Mouse (Mus musculus) cerebellum, postnatal 14 days (tissue): ENCODE results near the gene Gm11099.

Source experiments
- DNase-seq, 2 experiments: peaks; one replicate each; pipeline ENCODE4 v3.0.0; 2021; ENCODE audit warnings: mixed read lengths in 2 of 2

Gm11099 gene

GRCm38 (mm10) chr2:58859134-58859533 is at the start of gene Gm11099:
Gm11099 (plus strand) TSS chr2:58859434.
- DNase-seq, result no peak

DNA sequence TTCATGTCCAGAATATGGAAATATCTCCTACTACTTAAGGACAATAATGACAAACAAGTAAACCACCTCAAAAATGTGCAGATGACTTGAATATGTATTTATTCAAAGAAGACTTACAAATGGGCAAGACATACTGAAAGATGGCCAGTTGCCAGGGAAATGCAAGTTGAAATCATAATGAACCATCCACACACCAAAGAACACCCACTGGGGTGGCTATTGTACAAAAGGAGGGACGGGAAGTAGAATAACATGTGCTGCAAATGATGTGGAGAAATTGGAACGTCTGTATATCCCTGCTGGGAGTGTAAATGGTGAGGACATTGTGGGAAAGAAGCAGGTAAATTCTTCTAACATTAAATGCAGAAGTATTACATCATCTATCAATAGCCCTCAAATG is 46.3 kb upstream of the Gm11099 start:
- DNase-seq, result no peak

DNA sequence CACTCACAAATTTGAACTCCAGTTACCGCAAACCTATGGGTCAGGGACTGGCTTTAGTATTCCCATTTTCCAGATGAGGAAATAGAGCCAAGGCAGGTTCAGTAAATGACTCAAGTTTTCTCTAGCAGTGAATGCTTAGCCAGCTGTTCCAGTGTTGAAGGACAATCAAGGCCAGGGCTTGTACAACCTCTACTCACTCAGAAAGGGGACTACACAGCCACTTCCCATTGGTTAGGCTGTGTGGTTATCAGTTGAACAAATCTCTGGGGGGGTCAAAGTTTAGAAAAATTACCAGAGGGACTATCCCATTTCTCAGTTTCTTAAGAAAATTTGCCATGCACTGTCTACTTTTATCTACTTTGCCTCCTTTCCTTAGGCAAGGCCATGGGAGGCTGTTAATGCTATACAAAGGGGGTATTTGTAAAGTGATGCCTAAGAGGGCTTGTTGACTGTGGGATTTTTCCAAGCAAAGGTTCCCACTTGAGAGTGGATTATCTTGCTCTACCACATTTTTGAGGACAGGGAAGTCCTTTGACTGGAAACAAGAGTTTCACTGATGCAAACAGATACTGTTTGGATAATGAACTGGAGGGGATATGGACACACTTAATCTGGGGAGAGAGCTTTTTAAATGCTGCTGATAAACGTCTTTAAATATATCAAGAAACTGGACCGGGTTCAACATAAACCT is 30.2 kb upstream of the Gm11099 start:
- no peak for DNase-seq

GRCm38 (mm10) chr2:58829981-58830742 is 29.1 kb upstream of the Gm11099 start:
- peak; percentile 42 to 45 for DNase-seq

DNA sequence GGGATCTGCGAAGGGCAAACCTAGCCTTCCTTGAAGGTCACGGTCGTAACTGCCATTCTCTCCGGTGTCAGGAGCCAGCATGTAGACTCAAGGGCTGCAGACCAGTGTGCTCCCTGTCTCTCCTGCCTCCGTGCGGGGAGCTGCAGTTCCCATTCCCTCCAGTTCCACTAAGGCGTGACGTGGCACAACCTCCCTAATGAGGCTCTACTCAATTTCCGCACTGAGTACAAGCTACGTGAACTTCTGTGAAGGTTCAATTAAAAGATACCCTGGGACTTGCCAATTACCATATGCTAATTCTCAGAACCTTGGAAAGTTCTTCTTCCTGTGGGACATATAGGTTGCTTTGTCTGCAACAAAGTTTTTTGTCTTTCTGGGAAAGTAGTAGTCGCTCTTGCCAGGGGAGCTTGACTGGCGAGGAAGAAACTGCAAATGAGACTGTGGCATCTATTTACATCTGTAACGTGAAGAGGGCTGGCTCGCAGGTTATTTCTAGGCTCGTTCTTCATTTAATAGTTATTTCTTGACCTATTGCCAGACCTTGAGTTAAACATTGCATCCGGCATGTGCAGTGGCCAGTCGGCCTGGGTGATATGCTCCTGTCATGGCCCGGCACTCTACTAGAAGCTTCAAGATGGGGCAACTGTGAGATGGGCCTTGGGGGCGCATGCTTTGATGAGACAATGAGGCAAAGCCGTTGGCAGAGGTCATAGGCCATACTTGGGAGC is 26.8 kb upstream of the Gm11099 start:
- DNase-seq, result no peak

- DNase-seq, result no peak
These were observed 18.2 kb upstream of the Gm11099 start for GRCm38 (mm10) chr2:58841021-58841420.

DNA sequence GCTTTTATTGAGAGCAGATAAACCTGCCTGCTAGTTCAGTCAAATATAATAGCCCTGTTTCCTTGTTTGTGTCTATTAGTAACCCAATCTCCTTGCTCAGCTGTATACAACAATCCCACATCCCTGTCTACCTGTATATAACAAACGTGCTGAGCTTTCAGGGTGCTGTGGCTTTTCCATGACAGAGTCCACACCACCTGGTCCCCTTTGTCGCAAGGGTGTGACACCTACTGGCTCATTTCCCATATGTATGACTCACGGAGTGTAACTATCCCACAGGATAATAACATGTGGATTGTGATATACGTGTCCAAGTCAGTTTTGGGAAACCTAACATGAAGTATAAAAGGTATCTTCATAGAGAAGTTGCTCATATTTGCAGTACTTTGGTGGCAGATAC is 16.8 kb upstream of the Gm11099 start:
- no peak for DNase-seq

GRCm38 (mm10) chr2:58844499-58844898 is 14.7 kb upstream of the Gm11099 start:
- no peak for DNase-seq

GRCm38 (mm10) chr2:58879876-58880275 is 20.6 kb downstream of the Gm11099 start:
- DNase-seq, result no peak

GRCm38 (mm10) chr2:58905057-58905456 is 45.8 kb downstream of the Gm11099 start:
- no peak for DNase-seq

GRCm38 (mm10) chr2:58906814-58907516 is 47.7 kb downstream of the Gm11099 start:
- DNase-seq, result peak in 1 of 2 experiments; percentile 5

DNA sequence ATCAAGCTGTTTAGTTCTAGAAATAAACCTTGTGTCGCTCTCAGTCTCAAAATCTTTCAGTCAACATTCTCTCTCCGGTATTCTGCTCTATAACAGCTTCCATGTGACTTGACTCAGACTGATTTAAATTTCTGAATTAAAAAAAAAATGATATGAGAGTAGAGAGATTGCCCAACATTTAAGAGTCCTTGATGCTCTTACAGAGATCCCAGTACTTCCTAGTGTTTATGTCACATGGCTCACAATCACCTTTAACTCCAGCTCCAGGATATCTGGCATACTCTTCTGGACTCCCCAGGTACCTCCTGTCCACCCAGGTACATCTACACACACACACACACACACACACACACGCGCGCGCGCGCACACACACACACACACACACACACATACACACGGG is 53.1 kb downstream of the Gm11099 start:
- no peak for DNase-seq

GRCm38 (mm10) chr2:58918351-58918750 is 59.1 kb downstream of the Gm11099 start:
- no peak for DNase-seq

DNA sequence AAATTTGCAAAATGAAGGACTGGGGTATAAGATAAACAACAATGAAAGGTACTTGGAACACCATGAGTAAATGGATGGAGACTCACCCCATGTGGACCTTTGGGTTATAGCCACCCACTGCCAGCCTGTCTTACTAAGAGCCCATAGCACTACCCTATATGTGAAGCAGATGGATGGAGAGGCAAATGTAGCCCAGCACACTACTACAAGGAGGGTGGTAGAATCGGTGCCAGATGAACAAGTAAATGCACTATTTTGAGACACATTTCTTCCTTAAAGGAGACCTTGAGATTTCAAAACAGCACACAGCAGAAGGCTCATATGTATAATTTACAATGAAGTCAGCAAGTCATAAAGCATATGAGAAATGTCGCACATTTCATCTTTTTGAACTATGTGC is 66.3 kb downstream of the Gm11099 start:
- DNase-seq, result no peak

DNA sequence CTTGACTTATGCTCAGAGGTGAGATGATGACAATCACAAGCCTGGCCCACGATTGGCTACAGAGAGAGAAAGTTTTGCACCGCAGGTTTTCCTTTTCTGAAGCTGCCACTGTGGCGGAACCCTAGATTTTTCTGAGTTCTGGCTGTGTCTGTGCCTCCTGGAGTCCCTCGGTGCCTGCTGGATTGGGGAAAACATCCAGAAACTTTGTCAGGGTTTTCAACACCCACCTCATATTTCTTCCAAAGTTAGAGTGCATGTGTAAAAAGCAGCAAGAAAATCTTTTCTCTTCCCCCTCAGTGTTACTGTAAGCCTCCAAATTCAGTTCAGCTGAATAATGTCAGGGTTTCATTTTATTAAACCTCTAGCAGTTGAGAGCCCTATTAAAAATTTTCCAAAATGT is 82.1 kb downstream of the Gm11099 start:
- no peak for DNase-seq

DNA sequence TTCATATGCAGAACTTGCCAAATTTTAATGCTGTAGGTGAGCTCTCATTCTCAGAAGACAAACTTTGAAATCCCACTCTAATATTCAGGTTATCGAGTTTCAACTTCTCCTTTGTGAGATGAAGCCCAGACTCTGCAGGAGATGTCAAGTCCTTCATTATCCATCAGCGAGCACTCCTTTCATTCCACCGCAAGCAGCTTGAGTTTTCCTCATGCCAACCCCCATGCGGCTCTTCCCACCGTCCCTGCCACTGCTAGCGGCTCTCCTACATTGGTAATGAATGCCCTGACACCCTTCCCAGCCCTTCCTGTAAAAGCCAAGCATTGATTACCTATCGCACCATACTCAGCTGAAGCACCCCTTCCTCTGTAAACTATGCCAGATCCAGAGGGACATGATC is 89.6 kb downstream of the Gm11099 start:
- DNase-seq, result peak; percentile 46 to 64

- DNase-seq, result peak; percentile 37 to 73
These were observed 92.9 kb downstream of the Gm11099 start for GRCm38 (mm10) chr2:58952101-58952500.

DNA sequence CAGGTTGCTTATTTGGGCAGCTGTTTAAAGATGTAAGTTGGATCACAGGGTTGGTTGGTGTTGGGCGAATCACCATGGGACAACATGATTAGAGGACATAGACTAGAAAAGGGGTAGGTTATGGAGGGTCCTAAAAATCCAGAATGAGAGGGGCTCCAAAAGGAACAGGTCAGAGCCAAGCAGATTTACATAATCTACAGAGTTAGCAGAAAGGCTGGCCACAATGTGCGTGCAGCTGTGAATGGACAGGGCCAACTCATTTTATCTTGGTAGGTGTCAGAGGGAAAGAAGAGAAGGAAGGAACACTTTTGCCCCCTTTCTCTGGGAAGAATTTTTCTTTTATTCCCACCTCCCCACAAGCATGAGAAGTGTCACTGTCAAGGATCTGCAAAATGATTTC is 97.1 kb downstream of the Gm11099 start:
- DNase-seq, result no peak

DNA sequence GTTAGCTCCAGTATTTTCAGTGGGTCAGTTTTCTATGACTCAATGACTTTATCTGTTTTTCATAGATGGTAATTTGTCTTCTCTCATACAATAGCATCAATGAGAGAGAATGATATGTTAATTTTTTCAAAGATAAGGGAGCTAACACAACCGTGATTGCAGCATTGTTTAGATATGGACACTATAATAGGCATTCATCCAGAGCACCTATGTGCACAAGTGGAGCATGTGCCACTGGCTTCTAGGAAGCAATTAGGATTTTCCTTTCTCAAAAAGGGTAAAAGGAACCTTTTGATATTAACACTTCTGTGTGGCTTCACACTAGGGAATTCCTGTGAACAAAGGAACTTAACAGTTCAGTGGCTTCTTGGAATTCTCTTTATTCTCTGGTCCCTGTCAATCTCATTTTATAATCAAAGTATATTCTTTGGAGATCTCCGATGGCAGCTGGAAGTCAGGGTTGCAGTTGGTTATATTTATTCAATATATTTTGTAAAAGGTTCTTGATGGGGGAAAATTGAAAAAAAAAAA is 97.6 kb downstream of the Gm11099 start:
- DNase-seq, result no peak
